Mouse (Mus musculus) spleen, postnatal 4 days (tissue): ENCODE results near the gene C2cd4d.
A peak's percentile ranks its signal among the peaks of the same experiment; 100 is the strongest.

Source experiments
- DNase-seq, 2 experiments: peaks; one replicate each; pipeline ENCODE4 v3.0.0; 2022; ENCODE audit warnings: low spot score in 2 of 2

Gene C2cd4d

DNA sequence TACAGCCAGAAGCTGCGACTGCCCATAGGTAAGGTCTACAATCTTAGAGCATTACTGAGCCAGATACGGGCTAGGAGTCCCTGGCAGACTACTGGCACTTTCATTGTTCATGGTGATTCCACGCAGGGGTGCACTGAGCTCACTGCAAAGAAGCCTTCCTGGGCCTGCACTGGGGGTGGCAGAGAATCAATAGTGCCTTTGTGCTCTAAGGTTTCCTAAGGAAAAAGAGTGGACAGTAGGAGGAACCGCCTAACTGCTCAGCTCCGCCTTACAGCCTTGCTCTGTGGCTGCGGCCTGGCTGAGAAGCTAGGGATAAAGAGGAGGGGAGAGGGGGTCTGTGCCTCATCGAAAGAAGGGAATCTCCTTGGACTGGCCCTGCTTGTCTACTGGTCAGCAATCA, at the start of gene C2cd4d:
TSS of gene C2cd4d (plus strand) at position 301 of the 400 bp plus-strand sequence.
- DNase-seq: no peak

DNA sequence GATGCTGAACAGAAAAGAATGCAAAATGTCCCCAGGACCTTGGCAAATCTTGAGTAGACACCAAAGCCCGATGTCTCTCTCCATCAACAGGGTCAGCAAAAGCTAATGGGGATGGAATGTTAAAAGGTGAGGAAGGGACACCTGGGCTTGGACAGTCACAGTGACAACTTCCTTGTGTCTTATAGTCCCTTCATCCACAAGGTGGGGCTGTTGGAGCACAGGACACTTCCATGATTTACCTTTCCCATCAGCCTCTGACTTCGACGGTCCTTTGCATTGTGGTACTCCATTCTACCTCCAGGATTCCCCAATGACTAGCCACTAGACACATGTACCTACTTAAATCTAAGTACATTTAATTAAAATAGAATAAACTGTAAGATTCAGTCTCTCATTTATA, 33.6 kb upstream of the C2cd4d start:
- DNase-seq: no peak

DNA sequence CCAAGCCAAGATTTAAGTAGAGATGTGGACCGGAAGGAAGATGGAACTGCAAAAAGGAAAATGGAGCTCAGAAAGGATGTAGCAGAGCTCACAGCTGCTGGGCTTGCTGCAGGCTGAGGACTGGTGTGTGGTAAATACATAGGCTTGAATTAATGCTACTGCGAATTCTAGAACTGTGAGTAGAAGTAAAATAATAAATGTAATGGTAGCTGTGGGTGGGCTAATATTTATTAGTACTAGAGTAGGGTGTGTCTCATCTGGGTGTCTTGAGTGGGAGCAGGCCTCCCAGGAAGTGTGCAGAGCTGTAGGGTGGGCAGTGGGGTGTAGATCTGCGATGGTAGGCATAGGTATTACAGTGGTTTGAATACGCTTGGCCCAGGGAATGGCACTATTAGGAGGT, 27.8 kb upstream of the C2cd4d start:
- no peak for DNase-seq

- no peak for DNase-seq
Measured at GRCm38 (mm10) chr3:94338522-94338921, 23.7 kb upstream of the C2cd4d start.

DNA sequence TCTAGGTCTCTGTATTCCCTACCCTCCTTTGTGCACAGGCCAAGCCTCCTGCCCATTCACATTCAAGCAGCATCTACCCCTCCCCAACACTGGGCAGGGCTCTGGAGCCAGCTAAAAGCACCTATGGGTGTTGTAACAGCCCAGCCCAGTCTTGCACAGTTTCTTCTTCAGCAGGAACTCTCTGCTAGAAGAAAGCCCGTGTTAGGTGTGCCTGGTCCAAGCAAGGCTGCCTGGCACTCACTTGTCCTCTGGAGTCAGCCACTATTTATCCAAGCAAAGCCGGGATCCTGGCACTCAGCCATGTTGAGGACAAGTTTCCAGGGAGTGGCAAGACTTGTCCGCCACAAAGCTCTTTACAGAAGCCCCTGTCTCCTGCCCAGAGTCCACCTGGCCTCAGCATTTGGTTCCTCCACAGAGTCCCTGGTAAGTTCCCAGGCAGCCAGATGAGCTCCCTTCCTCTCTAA, 20.2 kb upstream of the C2cd4d start, which contains the start of gene Them5:
TSS of gene Them5 (plus strand) at position 141 of the 464 bp plus-strand sequence.
- no peak for DNase-seq

DNA sequence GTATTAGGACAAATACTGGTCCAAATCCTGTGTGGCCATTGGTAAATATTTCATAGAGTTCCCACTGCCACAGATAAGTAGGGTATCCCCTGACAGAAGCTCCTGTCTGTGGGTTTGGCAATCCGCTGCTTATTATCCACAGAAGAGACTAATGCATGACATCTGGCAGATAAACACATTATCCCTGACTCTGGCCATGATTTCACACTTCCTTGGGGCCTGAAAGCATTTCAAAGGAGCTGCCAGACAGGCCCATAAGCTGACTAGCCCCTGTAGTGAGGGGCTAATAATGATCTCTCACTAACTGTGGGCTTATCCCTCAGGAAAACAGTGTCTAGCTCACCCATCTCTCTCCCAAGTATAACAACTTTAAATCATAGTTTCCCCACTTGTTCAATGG, 19.7 kb upstream of the C2cd4d start:
- no peak for DNase-seq

- no peak for DNase-seq
Measured at GRCm38 (mm10) chr3:94344182-94344581, 18.1 kb upstream of the C2cd4d start.

DNA sequence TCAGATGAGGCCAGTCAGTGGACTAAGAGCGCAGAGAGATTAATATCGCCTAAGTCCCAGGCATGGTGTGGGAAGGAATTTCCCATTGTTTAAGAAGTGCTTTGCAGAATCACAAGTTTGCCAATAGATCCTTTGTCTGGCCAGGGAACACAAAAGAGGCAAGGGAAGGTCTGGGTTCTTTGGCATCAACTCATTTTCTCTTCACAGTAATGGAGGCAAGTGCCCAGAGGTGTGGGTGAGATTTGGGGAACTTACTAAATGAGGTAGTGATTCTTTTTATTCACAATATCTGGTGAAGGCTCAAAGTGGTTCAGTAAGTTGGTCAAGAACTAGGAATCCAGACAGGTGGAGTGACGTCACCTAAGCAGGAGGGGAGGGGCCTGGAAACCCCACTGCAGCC, 17.3 kb upstream of the C2cd4d start:
- no peak for DNase-seq

DNA sequence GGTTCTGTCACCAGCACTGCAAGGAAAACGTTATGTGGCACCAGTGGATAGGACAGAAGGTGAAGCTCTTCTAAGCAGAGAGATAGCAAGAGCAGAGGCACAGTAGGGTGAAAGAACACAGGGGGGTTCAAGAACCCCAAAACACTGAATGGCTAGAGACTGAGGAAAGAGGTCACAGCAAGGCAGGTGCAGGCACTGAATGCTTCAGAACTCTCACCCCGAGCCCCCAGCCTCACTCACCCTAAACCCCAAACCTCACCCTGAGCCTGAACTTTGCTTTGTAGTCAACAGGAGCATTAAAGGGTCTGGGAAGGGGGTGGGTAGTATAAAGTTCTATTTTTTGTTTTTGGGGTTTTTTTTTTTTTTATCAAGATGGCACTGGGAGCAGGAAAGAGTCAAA, 14.1 kb upstream of the C2cd4d start:
- DNase-seq: no peak

GRCm38 (mm10) chr3:94360812-94361211, 1.4 kb upstream of the C2cd4d start:
- no peak for DNase-seq

DNA sequence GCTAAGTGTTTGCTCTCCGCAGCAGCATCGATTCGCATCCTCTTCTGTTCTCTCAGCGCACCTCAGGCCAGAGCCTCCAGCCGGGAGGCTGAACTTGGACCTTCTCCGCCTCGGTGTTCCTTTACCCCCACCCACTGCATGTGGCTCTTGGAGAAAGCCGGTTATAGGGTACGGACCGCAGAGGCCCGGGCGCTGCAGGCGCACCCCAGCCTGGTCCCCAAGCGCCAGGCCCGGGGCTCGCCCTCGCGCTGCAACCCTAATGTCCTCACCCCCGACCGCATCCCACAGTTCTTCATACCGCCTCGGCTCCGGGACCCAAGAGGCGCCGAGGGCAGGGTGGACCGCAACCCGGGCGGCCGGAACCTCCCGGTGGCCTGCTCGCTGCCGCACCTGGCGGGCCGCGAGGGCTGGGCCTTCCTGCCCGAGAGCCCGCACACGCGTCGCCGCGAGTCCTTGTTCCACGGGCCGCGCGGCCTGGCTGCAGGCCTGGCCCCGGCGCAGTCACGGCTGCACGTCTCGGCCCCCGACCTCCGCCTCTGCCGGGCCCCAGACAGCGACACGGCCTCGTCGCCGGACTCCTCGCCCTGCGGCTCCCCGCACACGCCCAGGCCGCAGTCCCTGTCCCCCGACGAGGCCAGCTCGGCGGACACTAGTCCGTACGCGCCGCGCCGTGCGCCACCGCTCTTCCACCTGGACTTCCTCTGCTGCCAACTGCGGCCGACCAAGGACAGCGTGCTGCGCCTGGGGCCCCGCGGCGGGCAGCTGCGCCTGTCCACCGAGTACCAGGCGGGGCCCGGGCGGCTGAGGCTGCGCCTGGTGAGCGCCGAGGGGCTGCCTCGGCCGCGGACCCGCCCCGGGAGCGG, 1.3 kb downstream of the C2cd4d start:
- DNase-seq: no peak

DNA sequence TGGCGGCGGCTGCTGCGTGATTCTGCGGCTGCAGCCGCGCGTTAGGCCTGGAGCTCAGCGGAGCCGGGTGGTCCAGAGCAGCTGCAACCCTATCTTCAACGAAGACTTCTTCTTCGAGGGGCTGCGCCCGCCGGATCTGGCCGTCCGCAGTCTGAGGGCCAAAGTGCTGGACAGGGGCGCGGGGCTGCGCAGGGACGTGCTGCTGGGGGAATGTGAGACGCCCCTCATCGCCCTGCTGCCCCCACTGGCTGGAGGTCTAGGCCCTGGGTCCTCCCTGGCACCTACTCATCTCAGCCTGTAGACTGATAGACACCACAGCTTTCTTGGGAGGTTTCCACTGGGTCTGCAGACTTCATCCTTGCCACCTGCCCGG, 1.9 kb downstream of the C2cd4d start:
- no peak for DNase-seq

DNA sequence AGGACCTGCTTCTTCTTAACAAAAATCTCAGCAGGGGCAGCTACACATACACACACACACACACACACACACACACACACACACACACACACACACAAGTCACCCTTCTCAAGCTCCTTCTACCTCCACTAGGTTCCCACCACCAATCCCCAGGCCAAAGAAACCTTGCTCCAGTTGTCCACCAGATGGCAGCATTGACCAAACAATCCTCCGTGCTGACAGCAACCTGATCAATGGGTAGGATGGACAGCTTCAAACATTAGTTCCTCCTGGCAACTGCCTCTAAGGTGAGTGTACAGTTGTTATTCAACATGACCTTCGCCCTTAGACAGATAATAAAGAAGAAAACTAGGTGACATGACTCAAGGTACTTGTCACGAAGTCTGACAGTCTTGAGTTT, 4.5 kb downstream of the C2cd4d start:
- DNase-seq: peak; percentile 61 to 83

DNA sequence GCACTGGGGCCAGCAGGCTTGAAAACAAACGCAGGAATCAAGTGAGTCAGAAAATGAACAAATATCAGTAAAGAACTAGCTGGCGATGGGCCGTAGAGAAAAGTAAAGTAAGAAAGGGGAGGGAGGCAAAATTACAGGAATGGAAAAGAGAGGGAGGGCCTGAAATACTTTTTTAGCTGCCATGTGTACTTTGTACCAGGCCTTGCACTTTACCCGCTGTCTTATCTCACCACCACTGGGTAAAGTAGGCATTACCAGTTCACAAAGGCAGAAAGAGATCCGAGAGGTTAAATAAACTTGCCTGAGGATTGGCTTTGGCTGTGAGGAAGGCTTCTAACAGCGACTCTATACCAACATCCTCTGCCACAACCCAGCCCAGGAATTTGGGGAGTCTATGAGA, 5.3 kb downstream of the C2cd4d start:
- no peak for DNase-seq

- DNase-seq: no peak
Measured at GRCm38 (mm10) chr3:94368631-94369030, 6.4 kb downstream of the C2cd4d start.

- no peak for DNase-seq
Measured at GRCm38 (mm10) chr3:94369709-94370108, 7.5 kb downstream of the C2cd4d start.

- DNase-seq: no peak
Measured at GRCm38 (mm10) chr3:94371637-94372036, 9.4 kb downstream of the C2cd4d start.

DNA sequence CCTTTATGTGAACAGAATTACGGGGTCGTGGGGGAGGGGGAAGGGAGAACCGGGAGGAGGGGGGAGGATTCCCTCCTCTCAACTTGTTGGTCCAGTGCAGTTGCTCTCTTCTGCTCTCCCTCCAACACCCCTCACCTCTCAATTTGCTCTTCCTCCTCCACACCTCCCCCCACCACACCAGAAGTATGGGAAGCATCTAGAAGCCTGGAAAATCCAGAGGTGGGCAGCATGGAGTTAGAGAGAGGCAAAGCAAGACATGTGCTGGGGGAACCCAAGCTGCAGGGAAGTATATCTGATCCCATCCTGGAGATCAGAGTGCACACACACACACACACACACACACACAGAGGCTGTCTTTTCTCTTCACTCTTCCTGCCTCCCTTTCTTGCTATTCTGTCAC, 9.8 kb downstream of the C2cd4d start:
- no peak for DNase-seq

DNA sequence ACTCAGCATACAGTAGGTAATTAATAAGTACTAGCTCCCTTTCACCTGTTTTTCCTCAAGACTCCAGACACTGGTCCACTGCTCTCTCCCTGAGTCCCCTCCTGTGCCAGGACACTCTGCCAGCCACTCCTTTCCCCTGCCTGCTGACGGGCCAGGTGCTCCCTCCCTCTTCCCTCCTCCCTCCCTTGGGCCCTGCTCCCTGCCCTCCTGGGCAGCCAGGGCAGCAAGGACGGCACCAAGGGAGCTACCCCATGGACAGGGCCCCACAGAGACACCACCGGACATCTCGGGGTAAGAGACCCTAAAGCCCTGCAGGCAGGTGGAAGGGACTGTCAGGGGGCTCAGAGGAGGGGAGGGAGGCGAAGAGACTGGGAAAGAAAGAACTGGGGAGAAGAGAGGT, 10.4 kb downstream of the C2cd4d start, which contains the start of gene Rorc:
TSS of gene Rorc (plus strand) at position 154 of the 400 bp plus-strand sequence.
- no peak for DNase-seq

- DNase-seq: no peak
Measured at GRCm38 (mm10) chr3:94373090-94373489, 10.9 kb downstream of the C2cd4d start.

DNA sequence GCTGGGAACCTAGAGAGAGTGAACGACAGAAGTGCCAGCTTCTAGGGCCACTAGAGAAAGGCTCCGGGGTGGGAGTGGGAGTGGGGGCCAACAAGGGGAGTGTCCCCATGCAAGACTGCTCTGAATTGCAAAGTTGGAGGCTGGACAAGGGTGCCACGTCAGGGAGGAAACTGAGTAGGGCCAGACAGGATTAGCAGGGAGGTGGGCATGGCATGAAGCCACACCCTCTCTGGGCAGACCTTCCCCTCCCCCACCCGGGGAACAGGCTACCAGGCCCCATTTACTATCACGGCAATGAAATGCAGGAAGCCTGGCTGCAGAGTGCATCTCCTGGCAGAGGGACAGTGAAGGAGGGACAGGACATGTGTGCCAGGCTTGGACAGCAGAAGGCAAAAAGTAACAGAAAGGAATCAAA, 11.4 kb downstream of the C2cd4d start:
- no peak for DNase-seq

- DNase-seq: no peak
Measured at GRCm38 (mm10) chr3:94374636-94375035, 12.4 kb downstream of the C2cd4d start.

GRCm38 (mm10) chr3:94375146-94375545, 12.9 kb downstream of the C2cd4d start:
- no peak for DNase-seq

GRCm38 (mm10) chr3:94375861-94376260, 13.6 kb downstream of the C2cd4d start:
- DNase-seq: no peak
